8 mouse cellular contexts compared by ENCODE assay signal in the genomic region with DNA sequence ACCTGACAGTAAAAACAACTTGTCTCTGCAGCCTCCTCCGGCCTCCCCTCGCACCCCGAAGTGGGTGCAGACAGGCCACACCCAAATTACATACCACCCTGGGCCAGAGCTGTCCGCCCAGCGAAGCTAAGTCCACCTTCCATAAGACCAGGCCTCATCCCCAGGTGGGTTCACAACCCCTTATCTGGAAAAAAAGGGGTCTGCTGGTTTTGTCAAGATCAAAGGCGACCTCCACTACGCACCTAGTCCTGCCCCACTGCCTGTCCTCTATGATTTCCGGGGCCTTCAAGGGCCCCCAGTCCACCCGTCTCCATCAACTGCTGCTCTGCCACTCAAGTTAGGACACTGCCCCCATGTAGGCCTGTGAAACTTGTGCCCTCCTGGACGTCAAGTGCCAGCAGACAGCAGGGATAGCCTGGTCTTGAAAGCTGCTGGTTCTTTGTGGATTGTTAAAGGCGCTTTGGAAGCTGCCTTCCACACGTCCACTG. TPM values are rescaled to one million over a fixed set of nuclear protein-coding genes. Genes with fewer than 3 reads are reported as not detected.
DNase-seq lines count a peak whose midpoint lies in the region; ATAC-seq and TF ChIP-seq lines count a peak whose summit lies in the region.

No protein-coding gene starts in this region.

- no peaks in the 10 kb centered on the region for H3K27me3 ChIP-seq in embryonic facial prominence, embryonic 15.5 days
- H3K27me3 ChIP-seq in intestine, postnatal 0 days (replicated peaks; ENCODE audit: control insufficient read depth, insufficient read depth, low read length), result no peaks in the 10 kb centered on the region

- DNase-seq in spleen, postnatal 14 days (ENCODE audit: low spot score in 2 of 2), result peak; percentile 21 to 49
- no peak for DNase-seq in spleen, adult 12 weeks (ENCODE audit: low spot score)
- peak; percentile 21 for DNase-seq in neural tube, embryonic 10.5 days (ENCODE audit: extremely low spot score, low spot score)
- no peak for DNase-seq in right cerebral cortex, adult 2 months (ENCODE audit: low spot score in 2 of 2)
- DNase-seq in urinary bladder, postnatal 4 days (ENCODE audit: low spot score in 2 of 2), result no peak
- DNase-seq in kidney, postnatal 10 days, result no peak

- H3K4me3 ChIP-seq in embryonic facial prominence, embryonic 15.5 days (replicated peaks), result peak overlapping the region; percentile 45
- H3K4me3 ChIP-seq in intestine, postnatal 0 days (ENCODE audit: low read depth, low read length), result peak overlapping the region; percentile 57

- no peak for TF ChIP-seq CTCF in intestine, postnatal 0 days (IDR thresholded peaks at IDR 0.05; ENCODE audit: low read depth)

- H3K9me3 ChIP-seq in embryonic facial prominence, embryonic 15.5 days (replicated peaks), result no peaks in the 10 kb centered on the region
- H3K9me3 ChIP-seq in intestine, postnatal 0 days (ENCODE audit: control insufficient read depth), result no peaks in the 10 kb centered on the region

- WGBS in embryonic facial prominence, embryonic 15.5 days, result 69% methylated on average over 12 of the region's 12 CpGs
- WGBS in intestine, postnatal 0 days, result 40% methylated on average over 12 of the region's 12 CpGs

- peak overlapping the region; percentile 63 for H3K4me2 ChIP-seq in embryonic facial prominence, embryonic 15.5 days (replicated peaks)
- H3K4me2 ChIP-seq in intestine, postnatal 0 days (replicated peaks; ENCODE audit: low read depth), result peak overlapping the region; percentile 68

- peaks cover 90% of the 10 kb centered on the region for H3K4me1 ChIP-seq in embryonic facial prominence, embryonic 15.5 days
- H3K4me1 ChIP-seq in intestine, postnatal 0 days (replicated peaks; ENCODE audit: control insufficient read depth, insufficient read depth, low read length), result peaks cover 29% of the 10 kb centered on the region

- H3K36me3 ChIP-seq in embryonic facial prominence, embryonic 15.5 days, result no peaks in the 10 kb centered on the region
- no peaks in the 10 kb centered on the region for H3K36me3 ChIP-seq in intestine, postnatal 0 days (ENCODE audit: control insufficient read depth, insufficient read depth)

- peak overlapping the region; percentile 99 for H3K27ac ChIP-seq in embryonic facial prominence, embryonic 15.5 days (replicated peaks)
- peak overlapping the region; percentile 99 for H3K27ac ChIP-seq in intestine, postnatal 0 days (ENCODE audit: low read depth, low read length)

- H3K9ac ChIP-seq in embryonic facial prominence, embryonic 15.5 days, result peak overlapping the region; percentile 42; the same call in 1 of the 2 replicates
- H3K9ac ChIP-seq in intestine, postnatal 0 days (ENCODE audit: low read depth, low read length), result peak overlapping the region; percentile 93

- ATAC-seq in embryonic facial prominence, embryonic 15.5 days (ENCODE audit: insufficient number of reproducible peaks, low FRiP score, low TSS enrichment, low read depth), result no peak
- no peak; the same call in 1 of the 2 replicates for ATAC-seq in intestine, postnatal 0 days

RNA-seq across cellular contexts. Expression of a gene that starts 30.2 kb away (rescaled TPM):
- polyA plus RNA-seq in embryonic facial prominence, embryonic 15.5 days (2015; fragmentation: Nextera tagmentation; extraction: Ambion mirVana), result 32.5 and 37.4 TPM in 2 replicates
- 21.7 and 24.0 TPM in 2 replicates for polyA plus RNA-seq in intestine, postnatal 0 days (2015; fragmentation: Nextera tagmentation; extraction: Ambion mirVana)

RNA-seq across cellular contexts. Expression of a gene that starts 32.7 kb away (rescaled TPM):
- 5.9 and 7.5 TPM in 2 replicates for polyA plus RNA-seq in embryonic facial prominence, embryonic 15.5 days (2015; fragmentation: Nextera tagmentation; extraction: Ambion mirVana)
- 3.8 and 4.0 TPM in 2 replicates for polyA plus RNA-seq in intestine, postnatal 0 days (2015; fragmentation: Nextera tagmentation; extraction: Ambion mirVana)

RNA-seq across cellular contexts. Expression of a gene that starts 49.1 kb away (rescaled TPM):
- polyA plus RNA-seq in embryonic facial prominence, embryonic 15.5 days (2015; fragmentation: Nextera tagmentation; extraction: Ambion mirVana), result 3.4 and 3.6 TPM in 2 replicates
- 1.0 and 1.2 TPM in 2 replicates for polyA plus RNA-seq in intestine, postnatal 0 days (2015; fragmentation: Nextera tagmentation; extraction: Ambion mirVana)

Comparison
In these comparisons a context has a peak if more than half of its experiments do, and no peak if none do; other contexts are left out.
1. DNase-seq: peak in spleen, postnatal 14 days (2 of 2) and neural tube, embryonic 10.5 days (single experiment); none in spleen, adult 12 weeks (single experiment), right cerebral cortex, adult 2 months (0 of 2), urinary bladder, postnatal 4 days (0 of 2) and kidney, postnatal 10 days (single experiment).